Mouse (Mus musculus) midbrain, postnatal 0 days (tissue): ENCODE measurements around the gene Cux2. TPM values are rescaled to one million over a fixed set of nuclear protein-coding genes. Genes with fewer than 3 reads are reported as not detected.

ENCODE experiments used
- ATAC-seq: fragments of 200-750 bp; cut with Nextera tagmentation; 2 replicates; pipeline ENCODE4 v1.8.0; 2017; ENCODE audit warnings: moderate number of reproducible peaks, mild to moderate bottlenecking, moderate TSS enrichment, moderate library complexity; ENCODE audit not compliant: low FRiP score
- DNase-seq: peaks from one replicate; pipeline ENCODE4 v3.0.0-alpha.2; 2015; ENCODE audit warnings: low spot score
- H3K27ac ChIP-seq: fragments of 300-500 bp; sonication (generic); 2 replicates; pipeline ENCODE4 v1.5.1; 2014; ENCODE audit warnings: low read depth, mild to moderate bottlenecking, low read length, mixed read lengths
- H3K27me3 ChIP-seq: fragments of 300-500 bp; sonication (generic); 2 replicates; pipeline ENCODE4 v1.6.1; 2014; ENCODE audit warnings: low read length, control low read depth, mixed read lengths; ENCODE audit not compliant: insufficient read depth
- H3K36me3 ChIP-seq: fragments of 300-500 bp; sonication (generic); 2 replicates; pipeline ENCODE4 v1.6.1; 2014; ENCODE audit warnings: low read length, control low read depth, mixed read lengths; ENCODE audit not compliant: insufficient read depth
- H3K4me1 ChIP-seq: fragments of 300-500 bp; sonication (generic); 2 replicates; pipeline ENCODE4 v1.6.1; 2014; ENCODE audit warnings: mild to moderate bottlenecking, control low read depth, antibody characterized with exemption, low read length, mixed read lengths; ENCODE audit not compliant: insufficient read depth
- H3K4me2 ChIP-seq: fragments of 300-500 bp; sonication (generic); 2 replicates; pipeline ENCODE4 v1.6.1; 2014; ENCODE audit warnings: low read depth, mild to moderate bottlenecking, low read length, mixed read lengths; ENCODE audit not compliant: poor library complexity, severe bottlenecking
- H3K4me3 ChIP-seq: fragments of 300-500 bp; sonication (generic); 2 replicates; pipeline ENCODE4 v1.5.1; 2014; ENCODE audit warnings: low read depth, mild to moderate bottlenecking, low read length, moderate library complexity
- H3K9ac ChIP-seq: fragments of 300-500 bp; sonication (generic); replicated peaks from 2 replicates; pipeline ENCODE4 v1.6.1; 2014; ENCODE audit warnings: mild to moderate bottlenecking, low read length, moderate library complexity, mixed read lengths; ENCODE audit not compliant: poor library complexity, severe bottlenecking
- H3K9me3 ChIP-seq: fragments of 300-500 bp; sonication (generic); 2 replicates; pipeline ENCODE4 v1.6.1; 2016; ENCODE audit warnings: low read length, control low read depth
- CTCF ChIP-seq: IDR thresholded peaks from 2 replicates; pipeline ENCODE4 v1.5.1; 2016; ENCODE audit warnings: antibody characterized with exemption, mild to moderate bottlenecking
- WGBS: fragments of 180-500 bp; shearing (Covaris S2); extraction: QIAGEN DNeasy Blood & Tissue Kit; methylation state at CpG from one replicate; pipeline ENCODE4 v1.1.7; 2014; 5-methylcytosine and 5-hydroxymethylcytosine counted together
- polyA plus RNA-seq: library from polyadenylated mRNA; unstranded; fragments of >200 nt; fragmentation: Nextera tagmentation; extraction: Ambion mirVana; gene quantifications from 2 replicates; pipeline ENCODE4 v1.2.1, GENCODE M21; 2015
- total RNA-seq: library from RNA; depleted of rRNA; stranded (reverse); fragments of >200 nt; gene quantifications from 2 replicates; pipeline ENCODE4 v1.2.3, GENCODE M21; 2014

The Cux2 gene
- total and polyA plus RNA-seq, 2 experiments from 2014 or later: 17.4 to 40.1 TPM

DNA sequence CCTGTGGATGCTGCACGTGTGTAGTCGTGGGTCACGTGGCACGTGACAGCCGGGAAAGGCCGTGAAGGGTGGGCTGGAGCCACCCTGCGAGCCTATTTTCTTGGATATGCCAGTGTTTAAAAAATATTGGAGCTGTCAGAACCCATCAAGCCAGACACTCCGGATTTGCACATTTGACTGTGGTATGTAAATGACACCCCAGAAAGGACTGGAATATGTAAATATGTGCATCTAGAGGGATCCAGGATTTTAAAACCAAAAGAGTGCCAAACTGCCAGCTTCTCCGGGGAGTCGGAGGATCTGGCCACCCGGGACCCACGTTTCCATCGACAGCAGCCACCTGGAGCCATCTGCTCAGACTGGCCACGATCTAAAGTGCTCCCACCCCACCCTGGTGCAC lies 145.1 kb downstream of the Cux2 start:
- DNase-seq (no peak), ATAC-seq (no peak)
- Histone ChIP-seq H3K27ac (no peak overlapping the region), H3K4me3 (no peak overlapping the region), H3K4me1 (no peaks in the 10 kb centered on the region), H3K36me3 (no peaks in the 10 kb centered on the region), H3K9ac (no peak overlapping the region), H3K9me3 (no peaks in the 10 kb centered on the region), H3K4me2 (no peak overlapping the region), H3K27me3 (no peaks in the 10 kb centered on the region)
- no peak for TF ChIP-seq CTCF
- 75% methylated on average over 14 of the region's 14 CpGs for WGBS

GRCm38 (mm10) chr5:121902809-121903745 lies 146.8 kb downstream of the Cux2 start:
- H3K27ac ChIP-seq: peak overlapping the region; percentile 38; the same call in 1 of the 2 replicates
- no peak overlapping the region for H3K4me3 ChIP-seq
- no peak overlapping the region for H3K9ac ChIP-seq
- WGBS: 31% methylated on average over 23 of the region's 23 CpGs
- DNase-seq (no peak), ATAC-seq (no peak)
- H3K9me3 ChIP-seq: no peaks in the 10 kb centered on the region
- no peak for TF ChIP-seq CTCF
- no peak overlapping the region for H3K4me2 ChIP-seq
- H3K27me3 ChIP-seq: no peaks in the 10 kb centered on the region
- H3K4me1 ChIP-seq: no peaks in the 10 kb centered on the region
- H3K36me3 ChIP-seq: no peaks in the 10 kb centered on the region

DNA sequence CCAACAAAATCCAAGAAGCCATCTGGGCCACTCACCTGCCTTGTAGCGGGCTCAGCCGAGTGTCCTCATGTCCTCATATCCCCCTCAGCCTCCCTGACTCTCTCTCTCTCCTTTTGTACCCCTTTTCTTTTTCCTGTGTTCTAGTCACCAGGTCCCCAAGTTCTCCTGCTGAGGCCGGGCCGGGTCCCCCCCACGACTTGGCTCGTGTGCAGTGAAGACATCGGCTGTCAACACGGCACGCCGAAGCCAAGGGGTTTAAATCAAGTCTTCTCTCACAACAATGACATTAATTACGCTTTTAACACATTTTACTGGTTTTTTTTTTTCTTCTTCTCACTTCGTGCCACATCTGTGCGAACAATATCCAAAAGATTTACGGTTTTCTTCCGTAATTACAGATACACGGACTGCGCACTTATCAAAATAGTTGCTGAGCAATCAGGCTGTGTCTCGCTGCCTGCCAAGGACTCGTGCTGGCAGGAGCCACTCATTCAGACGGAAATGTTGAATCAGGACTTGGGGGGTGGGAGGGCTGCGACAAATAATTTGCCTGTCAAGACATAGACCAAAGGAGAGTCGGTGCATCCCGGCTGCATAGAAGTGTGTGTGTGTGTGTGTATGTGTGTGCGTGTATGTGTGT lies 154.7 kb downstream of the Cux2 start:
- peak; percentile 55 for DNase-seq
- H3K4me1 ChIP-seq: no peaks in the 10 kb centered on the region
- no peaks in the 10 kb centered on the region for H3K27me3 ChIP-seq
- no peak overlapping the region for H3K27ac ChIP-seq
- no peak overlapping the region for H3K4me3 ChIP-seq
- 49% methylated on average over 24 of the region's 24 CpGs for WGBS
- TF ChIP-seq CTCF: no peak
- ATAC-seq: no peak
- H3K4me2 ChIP-seq: no peak overlapping the region; the same call in 1 of the 2 replicates
- H3K36me3 ChIP-seq: no peaks in the 10 kb centered on the region
- no peaks in the 10 kb centered on the region for H3K9me3 ChIP-seq
- H3K9ac ChIP-seq: no peak overlapping the region; the same call in 1 of the 2 replicates

- H3K4me2 ChIP-seq: no peak overlapping the region
- DNase-seq: no peak
- H3K4me1 ChIP-seq: no peaks in the 10 kb centered on the region
- no peaks in the 10 kb centered on the region for H3K27me3 ChIP-seq
- H3K27ac ChIP-seq: no peak overlapping the region
- H3K9ac ChIP-seq: no peak overlapping the region
- TF ChIP-seq CTCF: no peak
- ATAC-seq: no peak
- H3K9me3 ChIP-seq: no peaks in the 10 kb centered on the region
- H3K4me3 ChIP-seq: no peak overlapping the region
- 59% methylated on average over 10 of the region's 10 CpGs for WGBS
- H3K36me3 ChIP-seq: no peaks in the 10 kb centered on the region
Measured at GRCm38 (mm10) chr5:121894647-121895046, 155.3 kb downstream of the Cux2 start.

- no peaks in the 10 kb centered on the region for H3K4me1 ChIP-seq
- no peaks in the 10 kb centered on the region for H3K9me3 ChIP-seq
- H3K27me3 ChIP-seq: no peaks in the 10 kb centered on the region
- ATAC-seq (no peak), DNase-seq (peak; percentile 62)
- TF ChIP-seq CTCF: peak; percentile 69
- H3K9ac ChIP-seq: no peak overlapping the region
- H3K4me3 ChIP-seq: no peak overlapping the region
- H3K36me3 ChIP-seq: no peaks in the 10 kb centered on the region
- no peak overlapping the region for H3K4me2 ChIP-seq
- WGBS: 36% methylated on average over 3 of the region's 3 CpGs
- no peak overlapping the region for H3K27ac ChIP-seq
Measured at GRCm38 (mm10) chr5:121893581-121893980, 156.3 kb downstream of the Cux2 start.

- H3K27me3 ChIP-seq: no peaks in the 10 kb centered on the region
- DNase-seq (no peak), ATAC-seq (no peak)
- no peak overlapping the region for H3K4me3 ChIP-seq
- no peak overlapping the region for H3K9ac ChIP-seq
- 93% methylated on average over 14 of the region's 14 CpGs for WGBS
- H3K36me3 ChIP-seq: 0 out of 2 replicates have a peak, but pooled peaks cover under 1% of the 10 kb centered on the region
- H3K4me1 ChIP-seq: no peaks in the 10 kb centered on the region
- no peaks in the 10 kb centered on the region for H3K9me3 ChIP-seq
- TF ChIP-seq CTCF: no peak
- H3K4me2 ChIP-seq: no peak overlapping the region
- H3K27ac ChIP-seq: no peak overlapping the region
Measured at GRCm38 (mm10) chr5:121892281-121892680, 157.6 kb downstream of the Cux2 start.
